Mouse (Mus musculus): Measurements from ENCODE around the gene Use1.
"Not testable (repeated sequence)": the region's sequence is repeated elsewhere in the genome, so short reads cannot be mapped to it uniquely, and the experiment has no call there.

The Use1 gene

GRCm38 (mm10) chr8:71366771-71367528 lies at the start of gene Use1:
TSS of gene Use1 (plus strand) at chr8:71366848.
- DNase-seq (ENCODE audit: low spot score in 2 of 2): peak; percentile 88 to 89

GRCm38 (mm10) chr8:71318610-71319009 lies 48.0 kb upstream of the Use1 start:
- DNase-seq (ENCODE audit: low spot score in 2 of 2): not testable (repeated sequence)

DNA sequence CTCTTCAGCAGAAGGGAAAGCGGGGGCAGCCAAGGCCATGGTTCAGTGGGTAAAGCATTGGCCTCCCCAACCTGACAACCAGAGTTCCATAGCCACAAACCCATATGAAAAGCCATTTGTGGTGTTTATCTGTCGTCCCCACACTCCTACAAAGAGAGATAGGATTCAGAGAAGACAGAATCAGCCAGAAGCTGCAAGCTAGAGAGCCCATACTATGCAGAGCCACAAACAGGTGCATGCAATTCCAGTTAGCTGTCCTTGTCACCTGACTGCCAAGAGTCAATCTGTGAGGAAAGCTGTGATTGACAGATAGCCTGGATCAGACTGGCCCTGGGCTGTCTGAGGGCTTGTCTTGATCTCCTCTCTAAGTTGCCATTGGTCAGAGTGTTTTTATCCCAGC lies 46.9 kb upstream of the Use1 start:
- DNase-seq (ENCODE audit: low spot score in 2 of 2): not testable (repeated sequence)

- no peak for DNase-seq (ENCODE audit: low spot score in 2 of 2)
Measured at GRCm38 (mm10) chr8:71322939-71323338, 43.7 kb upstream of the Use1 start.

- peak in 1 of 2 experiments; percentile 29 for DNase-seq (ENCODE audit: low spot score in 2 of 2)
Measured at GRCm38 (mm10) chr8:71324848-71325247, 41.8 kb upstream of the Use1 start.

DNA sequence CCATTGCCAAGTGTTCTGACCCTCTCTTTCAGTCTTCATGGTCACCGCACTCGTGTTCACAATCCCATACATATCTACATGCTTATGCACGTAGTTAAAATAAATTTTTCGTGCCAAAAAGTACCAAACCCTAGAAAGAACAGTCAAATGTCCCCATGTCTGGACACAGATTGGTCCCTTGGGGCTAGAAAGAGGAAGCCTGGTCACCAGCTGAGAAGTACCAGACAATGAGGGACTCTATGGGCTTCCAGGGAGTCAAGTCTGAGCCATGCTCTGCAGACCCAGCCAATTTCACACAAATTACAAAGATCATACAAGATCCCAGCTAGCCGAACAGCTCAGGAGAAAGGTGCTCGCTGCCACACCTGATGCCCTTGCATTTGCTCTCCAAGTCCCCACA lies 28.8 kb upstream of the Use1 start:
- DNase-seq (ENCODE audit: low spot score in 2 of 2): not testable (repeated sequence)

- peak in 1 of 2 experiments; percentile 16 for DNase-seq (ENCODE audit: low spot score in 2 of 2)
Measured at GRCm38 (mm10) chr8:71340625-71341024, 26.0 kb upstream of the Use1 start.

DNA sequence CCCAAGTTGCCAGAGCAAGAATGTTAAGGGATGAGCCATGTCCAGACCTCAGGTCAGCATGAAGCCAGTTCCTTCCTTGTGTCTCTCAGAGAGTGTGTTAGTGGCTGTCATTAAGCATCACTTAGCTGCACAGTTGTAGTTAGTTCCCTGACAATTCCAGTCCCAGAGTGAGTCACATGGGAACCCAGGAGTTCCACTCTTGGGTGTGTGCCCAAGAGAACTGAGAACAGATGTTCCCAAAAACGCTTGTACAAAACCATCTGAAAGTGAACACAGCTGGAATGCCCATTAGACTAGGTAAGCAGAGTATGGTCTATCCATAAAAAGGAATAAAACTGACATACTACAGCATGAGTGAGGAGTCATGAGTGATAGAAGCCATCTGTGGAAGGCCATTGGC lies 20.1 kb upstream of the Use1 start:
- DNase-seq (ENCODE audit: low spot score in 2 of 2): no peak

DNA sequence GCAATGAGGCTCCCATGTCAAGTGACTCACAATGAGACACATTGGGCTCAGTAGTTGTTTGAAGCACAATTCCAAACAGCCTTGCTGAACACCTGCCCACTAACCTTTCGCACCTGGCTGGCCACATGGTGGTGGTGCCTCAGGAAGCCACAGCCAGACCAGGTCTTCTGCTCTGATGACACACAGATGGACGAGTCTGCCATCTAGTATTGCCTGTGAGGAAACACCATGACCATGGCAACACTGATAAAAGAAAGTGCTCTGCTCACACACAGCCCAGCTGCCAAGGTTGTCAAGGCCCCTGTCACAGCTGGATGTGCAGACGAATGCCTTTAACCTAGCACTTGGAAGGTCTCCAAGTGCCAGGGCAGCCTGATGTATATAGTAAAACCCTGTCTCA lies 15.5 kb upstream of the Use1 start:
- no peak for DNase-seq (ENCODE audit: low spot score in 2 of 2)

DNA sequence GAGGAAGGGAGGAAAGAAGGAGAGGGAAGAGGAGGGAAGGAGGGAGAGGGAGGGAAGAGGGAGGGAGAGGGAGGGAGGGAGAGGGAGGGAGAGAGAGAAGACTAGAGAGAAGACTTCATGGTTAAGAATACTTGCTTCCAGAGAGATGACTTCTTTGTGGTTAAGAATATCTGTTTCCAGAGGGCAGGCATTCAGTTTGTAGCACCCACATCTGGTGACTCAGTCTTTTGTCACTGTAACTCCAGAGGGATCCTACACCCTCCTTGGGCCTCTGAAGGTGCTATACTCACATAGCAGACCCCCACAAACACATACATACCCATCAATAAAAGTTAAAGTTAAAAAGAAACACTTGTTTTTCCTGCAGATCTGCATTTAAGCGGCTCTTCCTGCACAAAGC lies 15.1 kb upstream of the Use1 start:
- DNase-seq (ENCODE audit: low spot score in 2 of 2): no peak

DNA sequence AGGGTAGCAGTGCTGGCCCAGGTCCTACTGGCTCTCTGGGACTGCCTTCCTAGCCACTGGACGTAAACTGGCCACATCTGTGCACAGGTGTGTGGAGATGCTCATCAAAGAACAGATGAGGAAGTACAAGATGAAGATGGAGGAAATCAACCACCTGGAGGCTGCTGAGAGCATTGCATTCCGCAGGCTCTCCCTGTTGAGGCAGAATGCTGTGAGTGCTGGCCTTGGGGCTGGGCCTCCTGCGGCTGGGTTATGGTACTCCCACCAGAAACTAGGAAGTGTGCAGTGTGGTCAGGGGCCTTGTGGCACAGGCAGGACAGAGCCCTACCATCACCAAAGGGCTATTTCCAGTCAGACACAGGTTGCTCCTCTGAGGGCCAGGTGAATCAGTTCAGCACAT lies 8.6 kb upstream of the Use1 start:
- no peak for DNase-seq (ENCODE audit: low spot score in 2 of 2)

- no peak for DNase-seq (ENCODE audit: low spot score in 2 of 2)
Measured at GRCm38 (mm10) chr8:71367529-71368176, 1.0 kb downstream of the Use1 start.

GRCm38 (mm10) chr8:71368366-71368765 lies 1.7 kb downstream of the Use1 start:
- DNase-seq (ENCODE audit: low spot score in 2 of 2): no peak

- DNase-seq (ENCODE audit: low spot score in 2 of 2): no peak
Measured at GRCm38 (mm10) chr8:71369040-71369718, 2.5 kb downstream of the Use1 start.

- no peak for DNase-seq (ENCODE audit: low spot score in 2 of 2)
Measured at GRCm38 (mm10) chr8:71370711-71371235, 4.1 kb downstream of the Use1 start.

DNA sequence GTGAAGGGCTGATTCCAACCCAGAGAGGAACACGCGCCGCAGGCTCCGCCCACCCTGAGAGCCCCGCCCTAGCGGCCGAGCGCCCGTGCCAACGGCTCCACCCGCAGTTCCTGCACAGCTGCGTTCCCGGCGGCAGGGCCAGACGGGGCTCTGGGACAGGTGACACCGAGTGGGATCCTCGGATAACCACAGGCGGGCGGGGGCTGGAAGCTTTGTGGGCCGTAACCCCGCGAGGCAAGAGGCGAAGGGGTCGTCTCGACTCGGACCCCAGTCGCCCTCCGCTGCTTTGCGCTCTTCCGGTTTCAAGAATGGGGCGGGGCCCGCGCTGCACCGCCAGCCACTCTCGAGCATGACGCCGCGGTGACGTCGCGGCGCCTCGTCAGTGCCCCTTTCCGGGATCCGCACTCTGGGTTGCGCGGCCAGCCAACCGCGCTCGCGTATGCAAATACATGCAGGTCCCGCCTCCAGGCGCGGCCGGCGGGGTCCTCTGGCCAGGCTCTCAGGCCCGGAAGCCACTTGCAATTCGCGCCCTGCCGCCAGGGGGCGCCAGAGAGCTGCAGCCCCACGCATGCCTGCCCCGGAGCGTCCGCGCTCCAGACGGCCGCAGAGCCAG lies 4.7 kb downstream of the Use1 start, which contains the start of gene Ocel1:
Gene Ocel1, plus strand, starts transcription at position 63 of the 613 bp plus-strand sequence.
- peak; percentile 96 to 98 for DNase-seq (ENCODE audit: low spot score in 2 of 2)

DNA sequence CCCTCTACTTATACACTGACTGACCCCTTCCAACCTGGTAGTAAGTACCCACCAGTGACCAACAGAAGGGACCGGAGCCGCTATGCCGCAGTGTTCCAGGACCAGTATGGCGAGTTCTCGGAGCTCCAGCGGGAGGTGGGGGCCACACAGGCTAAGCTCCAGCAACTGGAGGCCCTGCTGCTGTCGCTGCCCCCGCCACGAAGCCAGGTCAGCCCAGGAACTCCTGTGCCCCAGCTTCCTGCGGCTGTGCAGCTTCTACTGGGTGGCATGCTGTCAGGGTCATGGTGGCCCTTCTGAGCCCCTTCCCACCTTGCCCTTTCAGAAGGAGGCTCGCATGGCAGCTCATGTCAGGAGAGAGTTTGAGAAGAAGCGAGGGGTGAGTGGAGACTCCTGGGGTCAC lies 5.8 kb downstream of the Use1 start:
- no peak for DNase-seq (ENCODE audit: low spot score in 2 of 2)

GRCm38 (mm10) chr8:71373000-71373399 lies 6.4 kb downstream of the Use1 start:
- DNase-seq (ENCODE audit: low spot score in 2 of 2): no peak

GRCm38 (mm10) chr8:71374616-71375206 lies 8.1 kb downstream of the Use1 start:
- DNase-seq (ENCODE audit: low spot score in 2 of 2): no peak

DNA sequence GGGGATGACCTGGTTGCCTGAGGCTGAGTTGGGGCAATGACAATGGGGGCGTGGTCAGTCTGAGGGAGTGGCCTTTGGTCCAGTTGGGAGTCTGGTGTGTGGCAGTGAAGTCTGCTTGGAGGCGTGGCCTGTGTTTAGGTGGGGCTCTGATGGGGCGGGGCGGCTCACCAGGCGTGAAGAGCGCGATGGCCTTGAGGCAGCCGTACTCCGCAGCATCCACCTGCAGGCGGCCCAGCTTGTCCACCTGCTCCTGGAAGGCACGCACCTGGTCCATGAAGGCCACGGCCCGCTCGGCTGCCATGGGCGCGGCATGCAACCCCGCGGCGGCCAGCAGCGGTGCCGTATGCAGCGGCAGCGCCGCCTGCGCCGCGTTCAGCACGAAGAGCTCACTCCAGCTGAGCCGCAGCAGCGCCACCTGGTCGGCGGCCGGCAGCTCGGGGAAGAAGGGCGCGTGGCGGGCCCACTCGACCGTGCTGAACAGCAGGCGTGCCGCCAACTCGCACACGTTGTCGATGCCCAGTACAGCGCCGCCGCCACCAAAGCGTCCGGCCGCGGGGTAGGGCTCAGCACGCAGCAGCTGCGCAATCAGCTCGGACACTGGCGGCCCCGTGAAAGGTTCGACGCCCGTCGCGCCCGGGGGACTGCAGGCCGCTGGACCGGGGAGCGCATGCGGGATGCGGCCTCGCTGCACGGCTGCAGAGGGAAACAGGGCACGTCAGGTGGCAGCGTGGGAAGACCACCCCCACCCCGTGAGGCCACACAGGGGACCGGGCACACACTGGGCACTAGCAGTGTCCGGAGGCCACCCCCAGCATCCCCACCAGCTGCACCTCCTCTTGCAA lies 9.2 kb downstream of the Use1 start:
- peak; percentile 52 to 53 for DNase-seq (ENCODE audit: low spot score in 2 of 2)
